22 mouse cellular contexts compared by ENCODE assay signal in genomic region chr13:49465875-49466274, GRCm38 (mm10). TPM values are rescaled to one million over a fixed set of nuclear protein-coding genes. Genes with fewer than 3 reads are reported as not detected.
DNase-seq lines count a peak whose midpoint lies in the region; ATAC-seq and TF ChIP-seq lines count a peak whose summit lies in the region.
"Had no signal": no experiment of that assay in that cellular context is flagged by ENCODE, and none has a peak within 500 bp of the region (broad histone marks: within the 10 kb centered on the region; RNA-seq: fewer than 3 reads in every experiment).

No protein-coding gene starts in this region.

- no peak overlapping the region for H3K4me3 ChIP-seq in embryonic fibroblast, embryonic 13.5 days (ENCODE audit: insufficient read depth, low read length)
- no peak overlapping the region for H3K4me3 ChIP-seq in liver, embryonic 13.5 days (replicated peaks)
- H3K4me3 ChIP-seq in midbrain, embryonic 13.5 days (replicated peaks), result no peak overlapping the region
- no peak overlapping the region for H3K4me3 ChIP-seq in hindbrain, postnatal 0 days (ENCODE audit: low read length)
- no peak overlapping the region for H3K4me3 ChIP-seq in kidney, embryonic 14.5 days (ENCODE audit: low read length)
- H3K4me3 ChIP-seq: heart, embryonic 13.5 days; hindbrain, embryonic 13.5 days; midbrain, embryonic 12.5 days; neural tube, embryonic 12.5 days had no signal

- 55% methylated on average over 4 of the region's 4 CpGs for WGBS in liver, embryonic 13.5 days (ENCODE audit: insufficient replicate concordance)
- 91% methylated on average over 4 of the region's 4 CpGs for WGBS in midbrain, embryonic 13.5 days
- WGBS in hindbrain, postnatal 0 days, result 89% methylated on average over 4 of the region's 4 CpGs
- 95% methylated on average over 4 of the region's 4 CpGs for WGBS in kidney, embryonic 14.5 days

- 0 out of 2 replicates have a peak, but pooled peaks have one; percentile 29 for ATAC-seq in common myeloid progenitor, adult 5-6 weeks (replicated peaks; ENCODE audit: low read depth, poor library complexity, severe bottlenecking)
- ATAC-seq in liver, embryonic 13.5 days (ENCODE audit: low read depth), result peak; percentile 67
- no peak for ATAC-seq in midbrain, embryonic 13.5 days
- no peak for ATAC-seq in hindbrain, postnatal 0 days
- ATAC-seq in kidney, embryonic 14.5 days (ENCODE audit: low FRiP score, low TSS enrichment), result no peak
- ATAC-seq: forebrain, postnatal 0 days had no signal

- H3K9ac ChIP-seq in liver, embryonic 13.5 days, result no peak overlapping the region
- H3K9ac ChIP-seq in midbrain, embryonic 13.5 days (replicated peaks), result no peak overlapping the region
- H3K9ac ChIP-seq in hindbrain, postnatal 0 days (replicated peaks; ENCODE audit: low read length), result no peak overlapping the region
- H3K9ac ChIP-seq in kidney, embryonic 14.5 days (ENCODE audit: low read depth, low read length), result no peak overlapping the region
- H3K9ac ChIP-seq: forebrain, postnatal 0 days; heart, embryonic 13.5 days; hindbrain, embryonic 13.5 days; midbrain, embryonic 12.5 days; neural tube, embryonic 12.5 days had no signal

- DNase-seq in c-Kit-positive CD71-positive TER-119-negative erythroid progenitor cells, embryonic 14.5 days (ENCODE audit: low read depth), result peak; percentile 35
- no peak for DNase-seq in liver, embryonic 13.5 days
- no peak for DNase-seq in hindbrain, postnatal 0 days (ENCODE audit: low spot score)
- no peak for DNase-seq in c-Kit-positive CD71-positive TER-119-positive erythroid progenitor cells, embryonic 14.5 days (ENCODE audit: low spot score)
- DNase-seq: adrenal gland, postnatal 10 days; cerebellum, adult 11-12 months; cerebellum, postnatal 14 days; forebrain, postnatal 0 days; kidney, adult 9 months; kidney, postnatal 4 days; lung, adult 2 months; lung, postnatal 4 days; right cerebral cortex, adult 18-20 months had no signal

- no peak overlapping the region for H3K4me2 ChIP-seq in liver, embryonic 13.5 days
- no peak overlapping the region for H3K4me2 ChIP-seq in midbrain, embryonic 13.5 days (replicated peaks)
- H3K4me2 ChIP-seq in hindbrain, postnatal 0 days (ENCODE audit: low read depth, low read length), result no peak overlapping the region
- no peak overlapping the region for H3K4me2 ChIP-seq in kidney, embryonic 14.5 days (replicated peaks; ENCODE audit: low read depth, low read length)
- H3K4me2 ChIP-seq: heart, embryonic 13.5 days; hindbrain, embryonic 13.5 days; midbrain, embryonic 12.5 days; neural tube, embryonic 12.5 days had no signal

- H3K36me3 ChIP-seq in liver, embryonic 13.5 days, result peaks cover 48% of the 10 kb centered on the region
- peaks cover 47% of the 10 kb centered on the region for H3K36me3 ChIP-seq in midbrain, embryonic 13.5 days
- H3K36me3 ChIP-seq in hindbrain, postnatal 0 days (ENCODE audit: insufficient read depth, low read length), result peaks cover 21% of the 10 kb centered on the region
- H3K36me3 ChIP-seq in kidney, embryonic 14.5 days (ENCODE audit: control insufficient read depth, insufficient read depth, low read length), result peaks cover 42% of the 10 kb centered on the region

- H3K9me3 ChIP-seq in liver, embryonic 13.5 days (replicated peaks), result no peaks in the 10 kb centered on the region
- H3K9me3 ChIP-seq in midbrain, embryonic 13.5 days, result no peaks in the 10 kb centered on the region
- no peaks in the 10 kb centered on the region for H3K9me3 ChIP-seq in hindbrain, postnatal 0 days (ENCODE audit: low read length)
- no peaks in the 10 kb centered on the region for H3K9me3 ChIP-seq in kidney, embryonic 14.5 days (ENCODE audit: control insufficient read depth, low read length)
- H3K9me3 ChIP-seq: heart, embryonic 13.5 days; hindbrain, embryonic 13.5 days; midbrain, embryonic 12.5 days; neural tube, embryonic 12.5 days had no signal

- TF ChIP-seq POLR2A in embryonic fibroblast, embryonic 13.5 days (IDR thresholded peaks at IDR 0.05; ENCODE audit: low read depth, low read length), result no peak

- peak overlapping the region; percentile 85 for H3K27ac ChIP-seq in embryonic fibroblast, embryonic 13.5 days (ENCODE audit: insufficient read depth, low read length)
- no peak overlapping the region for H3K27ac ChIP-seq in liver, embryonic 13.5 days
- H3K27ac ChIP-seq in midbrain, embryonic 13.5 days, result no peak overlapping the region
- H3K27ac ChIP-seq in hindbrain, postnatal 0 days, result no peak overlapping the region
- H3K27ac ChIP-seq in kidney, embryonic 14.5 days (ENCODE audit: low read depth, low read length), result no peak overlapping the region
- H3K27ac ChIP-seq: midbrain, embryonic 12.5 days; neural tube, embryonic 12.5 days had no signal

- H3K4me1 ChIP-seq in embryonic fibroblast, embryonic 13.5 days (ENCODE audit: control insufficient read depth, insufficient read depth, low read length), result peaks cover 3% of the 10 kb centered on the region
- H3K4me1 ChIP-seq in liver, embryonic 13.5 days (replicated peaks), result peaks cover 24% of the 10 kb centered on the region
- no peaks in the 10 kb centered on the region for H3K4me1 ChIP-seq in midbrain, embryonic 13.5 days (replicated peaks)
- H3K4me1 ChIP-seq in hindbrain, postnatal 0 days (ENCODE audit: insufficient read depth, low read length), result no peaks in the 10 kb centered on the region
- H3K4me1 ChIP-seq in kidney, embryonic 14.5 days (ENCODE audit: control insufficient read depth, insufficient read depth, low read length), result no peaks in the 10 kb centered on the region
- H3K4me1 ChIP-seq: hindbrain, embryonic 13.5 days; midbrain, embryonic 12.5 days; neural tube, embryonic 12.5 days had no signal

- H3K27me3 ChIP-seq in liver, embryonic 13.5 days, result no peaks in the 10 kb centered on the region
- H3K27me3 ChIP-seq in midbrain, embryonic 13.5 days, result no peaks in the 10 kb centered on the region
- no peaks in the 10 kb centered on the region for H3K27me3 ChIP-seq in hindbrain, postnatal 0 days (ENCODE audit: insufficient read depth, low read length)
- H3K27me3 ChIP-seq in kidney, embryonic 14.5 days (ENCODE audit: control insufficient read depth, insufficient read depth, low read length), result no peaks in the 10 kb centered on the region
- H3K27me3 ChIP-seq: heart, embryonic 13.5 days; hindbrain, embryonic 13.5 days; midbrain, embryonic 12.5 days; neural tube, embryonic 12.5 days had no signal

- TF ChIP-seq CTCF in embryonic fibroblast, embryonic 13.5 days (IDR thresholded peaks at IDR 0.05; ENCODE audit: borderline replicate concordance, insufficient read depth, low read length), result no peak
- no peak for TF ChIP-seq CTCF in hindbrain, postnatal 0 days (IDR thresholded peaks at IDR 0.05; ENCODE audit: low read depth)

RNA-seq across cellular contexts. Expression of gene Tes3-ps, which starts 27.2 kb away (rescaled TPM):
- 10.0 and 10.6 TPM in 2 replicates for total RNA-seq in common myeloid progenitor, adult 5-6 weeks (2017)
- polyA plus RNA-seq in embryonic fibroblast, embryonic 13.5 days (2011; ENCODE audit: insufficient read length, low read depth, missing spikeins), result 2.9 and 4.2 TPM in 2 replicates
- polyA plus RNA-seq in liver, embryonic 13.5 days (2015; fragmentation: Nextera tagmentation; extraction: Ambion mirVana), result 1.0 TPM in 2 replicates
- polyA plus RNA-seq in midbrain, embryonic 13.5 days (2015; fragmentation: Nextera tagmentation; extraction: Ambion mirVana), result 0.85 and 0.89 TPM in 2 replicates
- 0.14 and 0.16 TPM in 2 replicates for total RNA-seq in hindbrain, postnatal 0 days (2014; rRNA removed)
- polyA plus RNA-seq in hindbrain, postnatal 0 days (2015; fragmentation: Nextera tagmentation; extraction: Ambion mirVana), result 0.51 and 0.64 TPM in 2 replicates
- 1.1 and 1.6 TPM in 2 replicates for polyA plus RNA-seq in kidney, embryonic 14.5 days (2014; fragmentation: Nextera tagmentation; extraction: Ambion mirVana)
- polyA plus RNA-seq: lung, adult 2 months; small intestine, adult 2 months had no signal

RNA-seq across cellular contexts. Expression of gene Ecm2, which starts 38.7 kb away (rescaled TPM):
- total RNA-seq in common myeloid progenitor, adult 5-6 weeks (2017), result 0.09 and 0.10 TPM in 2 replicates
- polyA plus RNA-seq in embryonic fibroblast, embryonic 13.5 days (2011; ENCODE audit: insufficient read length, low read depth, missing spikeins), result 0.55 and 1.7 TPM in 2 replicates
- 0.18 and 0.23 TPM in 2 replicates for polyA plus RNA-seq in liver, embryonic 13.5 days (2015; fragmentation: Nextera tagmentation; extraction: Ambion mirVana)
- polyA plus RNA-seq in midbrain, embryonic 13.5 days (2015; fragmentation: Nextera tagmentation; extraction: Ambion mirVana), result 1.8 and 2.1 TPM in 2 replicates
- total RNA-seq in hindbrain, postnatal 0 days (2014; rRNA removed), result 2.6 and 4.6 TPM in 2 replicates
- polyA plus RNA-seq in hindbrain, postnatal 0 days (2015; fragmentation: Nextera tagmentation; extraction: Ambion mirVana), result 2.9 and 3.0 TPM in 2 replicates
- polyA plus RNA-seq in kidney, embryonic 14.5 days (2014; fragmentation: Nextera tagmentation; extraction: Ambion mirVana), result 0.61 and 0.93 TPM in 2 replicates

RNA-seq across cellular contexts. Expression of gene Ippk, which starts 44.8 kb away (rescaled TPM):
- total RNA-seq in common myeloid progenitor, adult 5-6 weeks (2017), result 8.4 and 11.3 TPM in 2 replicates
- polyA plus RNA-seq in embryonic fibroblast, embryonic 13.5 days (2011; ENCODE audit: insufficient read length, low read depth, missing spikeins), result 10.4 and 10.8 TPM in 2 replicates
- 10.1 and 11.7 TPM in 2 replicates for polyA plus RNA-seq in liver, embryonic 13.5 days (2015; fragmentation: Nextera tagmentation; extraction: Ambion mirVana)
- 14.2 and 14.9 TPM in 2 replicates for polyA plus RNA-seq in midbrain, embryonic 13.5 days (2015; fragmentation: Nextera tagmentation; extraction: Ambion mirVana)
- total RNA-seq in hindbrain, postnatal 0 days (2014; rRNA removed), result 9.2 and 11.9 TPM in 2 replicates
- polyA plus RNA-seq in hindbrain, postnatal 0 days (2015; fragmentation: Nextera tagmentation; extraction: Ambion mirVana), result 10.2 and 10.8 TPM in 2 replicates
- polyA plus RNA-seq in kidney, embryonic 14.5 days (2014; fragmentation: Nextera tagmentation; extraction: Ambion mirVana), result 8.0 and 16.8 TPM in 2 replicates

Comparison
In these comparisons a context has a peak if more than half of its experiments do, and no peak if none do; other contexts are left out.
1. ATAC-seq: peak in common myeloid progenitor, adult 5-6 weeks (single experiment) and liver, embryonic 13.5 days (single experiment); none in midbrain, embryonic 13.5 days (single experiment), hindbrain, postnatal 0 days (single experiment) and kidney, embryonic 14.5 days (single experiment).